Mouse (Mus musculus) layer of hippocampus, adult 11-12 months (tissue): ENCODE measurements around the gene Tead1.
A peak's percentile ranks its signal among the peaks of the same experiment; 100 is the strongest.

Source experiments
- DNase-seq: peaks from one replicate; pipeline ENCODE4 v3.0.0; 2022; ENCODE audit warnings: low spot score

Tead1 gene

GRCm38 (mm10) chr7:112728399-112728798 lies 49.3 kb downstream of the Tead1 start:
- no peak for DNase-seq

GRCm38 (mm10) chr7:112730209-112730608 lies 51.1 kb downstream of the Tead1 start:
- DNase-seq, result no peak

GRCm38 (mm10) chr7:112731584-112731983 lies 52.5 kb downstream of the Tead1 start:
- DNase-seq, result no peak

- DNase-seq, result no peak
These were observed 60.1 kb downstream of the Tead1 start for GRCm38 (mm10) chr7:112739174-112739573.

GRCm38 (mm10) chr7:112741790-112742189 lies 62.7 kb downstream of the Tead1 start:
- no peak for DNase-seq

- no peak for DNase-seq
These were observed 63.9 kb downstream of the Tead1 start for GRCm38 (mm10) chr7:112743063-112743462.

- DNase-seq, result no peak
These were observed 64.7 kb downstream of the Tead1 start for GRCm38 (mm10) chr7:112743621-112744395.

- DNase-seq, result no peak
These were observed 68.1 kb downstream of the Tead1 start for GRCm38 (mm10) chr7:112747187-112747586.

- no peak for DNase-seq
These were observed 68.7 kb downstream of the Tead1 start for GRCm38 (mm10) chr7:112747836-112748235.

- no peak for DNase-seq
These were observed 69.2 kb downstream of the Tead1 start for GRCm38 (mm10) chr7:112748327-112748726.

GRCm38 (mm10) chr7:112750101-112750500 lies 71.0 kb downstream of the Tead1 start:
- no peak for DNase-seq

- DNase-seq, result no peak
These were observed 73.2 kb downstream of the Tead1 start for GRCm38 (mm10) chr7:112752311-112752710.

GRCm38 (mm10) chr7:112753314-112753713 lies 74.2 kb downstream of the Tead1 start:
- no peak for DNase-seq

GRCm38 (mm10) chr7:112759359-112759975 lies 80.3 kb downstream of the Tead1 start:
- no peak for DNase-seq

GRCm38 (mm10) chr7:112760293-112760692 lies 81.2 kb downstream of the Tead1 start:
- DNase-seq, result no peak

- peak; percentile 44 for DNase-seq
These were observed 81.7 kb downstream of the Tead1 start for GRCm38 (mm10) chr7:112760782-112761181.

GRCm38 (mm10) chr7:112762870-112763269 lies 83.8 kb downstream of the Tead1 start:
- DNase-seq, result no peak

- DNase-seq, result no peak
These were observed 84.4 kb downstream of the Tead1 start for GRCm38 (mm10) chr7:112763513-112763912.

GRCm38 (mm10) chr7:112764921-112765320 lies 85.8 kb downstream of the Tead1 start:
- no peak for DNase-seq

GRCm38 (mm10) chr7:112769866-112770265 lies 90.7 kb downstream of the Tead1 start:
- DNase-seq, result no peak

GRCm38 (mm10) chr7:112771461-112771860 lies 92.3 kb downstream of the Tead1 start:
- peak; percentile 35 for DNase-seq

GRCm38 (mm10) chr7:112772777-112773176 lies 93.7 kb downstream of the Tead1 start:
- DNase-seq, result no peak

GRCm38 (mm10) chr7:112773601-112774000 lies 94.5 kb downstream of the Tead1 start:
- DNase-seq, result no peak

GRCm38 (mm10) chr7:112775816-112776215 lies 96.7 kb downstream of the Tead1 start:
- no peak for DNase-seq
